Mouse (Mus musculus) T-helper 17 cell (primary cell): Measurements from ENCODE around the gene Coq8a.

ENCODE experiments used
- in situ Hi-C, 2 experiments: fragments of 300-600 bp; cut with MboI, MseI; formaldehyde crosslinking; loops; 1 replicate in 1 of 2; 2 replicates in 1 of 2; pipeline ENCODE4 v1.15.1; 2025; ENCODE audit warnings: high pct_unique_total_duplicates in 2 of 2

The Coq8a gene

GRCm38 (mm10) chr1:180176784-180177183 is 22.6 kb downstream of the Coq8a start:
- in situ Hi-C loops, result loop anchor here in 1 of 2 experiments (5.0 kb wide), 1 partner anchor 41 kb away; no protein-coding TSS in a partner anchor

GRCm38 (mm10) chr1:180175635-180176034 is 23.8 kb downstream of the Coq8a start:
- in situ Hi-C loops, result loop anchor here in 1 of 2 experiments (5.0 kb wide), 1 partner anchor 42 kb away; no protein-coding TSS in a partner anchor

- in situ Hi-C loops, result loop anchor here in 1 of 2 experiments (5.0 kb wide), 1 partner anchor 42 kb away; no protein-coding TSS in a partner anchor
Observed at GRCm38 (mm10) chr1:180175167-180175566, 24.2 kb downstream of the Coq8a start.

- in situ Hi-C loops, result loop anchor here in 1 of 2 experiments (5.0 kb wide), 1 partner anchor 43 kb away; no protein-coding TSS in a partner anchor
Observed at GRCm38 (mm10) chr1:180174718-180175117, 24.7 kb downstream of the Coq8a start.

- in situ Hi-C loops, result no loop called here
Observed at GRCm38 (mm10) chr1:180173017-180173416, 26.4 kb downstream of the Coq8a start.

GRCm38 (mm10) chr1:180172600-180172999 is 26.8 kb downstream of the Coq8a start:
- in situ Hi-C loops, result no loop called here

- in situ Hi-C loops, result no loop called here
Observed at GRCm38 (mm10) chr1:180171883-180172282, 27.5 kb downstream of the Coq8a start.

GRCm38 (mm10) chr1:180170071-180170470 is 29.3 kb downstream of the Coq8a start:
- in situ Hi-C loops, result no loop called here

- in situ Hi-C loops, result no loop called here
Observed at GRCm38 (mm10) chr1:180169161-180169560, 30.2 kb downstream of the Coq8a start.

GRCm38 (mm10) chr1:180168294-180168693 is 31.1 kb downstream of the Coq8a start:
- in situ Hi-C loops, result no loop called here

- in situ Hi-C loops, result no loop called here
Observed at GRCm38 (mm10) chr1:180166533-180166932, 32.9 kb downstream of the Coq8a start.

GRCm38 (mm10) chr1:180162986-180163385 is 36.4 kb downstream of the Coq8a start:
- in situ Hi-C loops, result no loop called here

- in situ Hi-C loops, result no loop called here
Observed at GRCm38 (mm10) chr1:180161566-180162355, 37.6 kb downstream of the Coq8a start.

GRCm38 (mm10) chr1:180161160-180161559 is 38.2 kb downstream of the Coq8a start:
- in situ Hi-C loops, result no loop called here

- in situ Hi-C loops, result no loop called here
Observed at GRCm38 (mm10) chr1:180160545-180160944, 38.9 kb downstream of the Coq8a start.

GRCm38 (mm10) chr1:180158648-180159047 is 40.8 kb downstream of the Coq8a start:
- in situ Hi-C loops, result loop anchor here in 1 of 2 experiments (10.0 kb wide), 1 partner anchor 1964 kb away; no protein-coding TSS in a partner anchor

GRCm38 (mm10) chr1:180151191-180151590 is 48.2 kb downstream of the Coq8a start:
- in situ Hi-C loops, result loop anchor here in 1 of 2 experiments (10.0 kb wide), 1 partner anchor 1956 kb away; no protein-coding TSS in a partner anchor

- in situ Hi-C loops, result no loop called here
Observed at GRCm38 (mm10) chr1:180148563-180148962, 50.8 kb downstream of the Coq8a start.

- in situ Hi-C loops, result no loop called here
Observed at GRCm38 (mm10) chr1:180148036-180148435, 51.4 kb downstream of the Coq8a start.

- in situ Hi-C loops, result no loop called here
Observed at GRCm38 (mm10) chr1:180140970-180141369, 58.4 kb downstream of the Coq8a start.

- in situ Hi-C loops, result no loop called here
Observed at GRCm38 (mm10) chr1:180139158-180139557, 60.2 kb downstream of the Coq8a start.

- in situ Hi-C loops, result no loop called here
Observed at GRCm38 (mm10) chr1:180132187-180132586, 67.2 kb downstream of the Coq8a start.

GRCm38 (mm10) chr1:180131402-180131801 is 68.0 kb downstream of the Coq8a start:
- in situ Hi-C loops, result no loop called here
